In genomic region chr11:51656798-51657521, GRCm38 (mm10) we compare ENCODE assay signal across 16 mouse cellular contexts. TPM values are rescaled to one million over a fixed set of nuclear protein-coding genes. Genes with fewer than 3 reads are reported as not detected.
DNase-seq lines count a peak whose midpoint lies in the region; ATAC-seq and TF ChIP-seq lines count a peak whose summit lies in the region.
"Had no signal": no experiment of that assay in that cellular context is flagged by ENCODE, and none has a peak within 500 bp of the region (broad histone marks: within the 10 kb centered on the region; RNA-seq: fewer than 3 reads in every experiment).

No protein-coding gene starts in this region.

- no peaks in the 10 kb centered on the region for H3K27me3 ChIP-seq in midbrain, embryonic 11.5 days (ENCODE audit: control insufficient read depth, insufficient read depth, low read length)
- no peaks in the 10 kb centered on the region; the same call in 1 of the 2 replicates for H3K27me3 ChIP-seq in midbrain, postnatal 0 days (ENCODE audit: insufficient read depth, low read length)
- no peaks in the 10 kb centered on the region for H3K27me3 ChIP-seq in kidney, embryonic 16.5 days (ENCODE audit: insufficient read depth, low read length)
- no peaks in the 10 kb centered on the region for H3K27me3 ChIP-seq in stomach, postnatal 0 days (ENCODE audit: control insufficient read depth, insufficient read depth, low read length)
- H3K27me3 ChIP-seq in neural tube, embryonic 15.5 days (replicated peaks), result no peaks in the 10 kb centered on the region; the same call in 1 of the 2 replicates
- H3K27me3 ChIP-seq: limb, embryonic 15.5 days had no signal

- no peaks in the 10 kb centered on the region for H3K4me1 ChIP-seq in midbrain, embryonic 11.5 days (ENCODE audit: control insufficient read depth, insufficient read depth, low read length)
- no peaks in the 10 kb centered on the region for H3K4me1 ChIP-seq in midbrain, postnatal 0 days (ENCODE audit: insufficient read depth, low read length)
- H3K4me1 ChIP-seq in kidney, embryonic 16.5 days (ENCODE audit: insufficient read depth, low read length), result peaks cover 17% of the 10 kb centered on the region
- H3K4me1 ChIP-seq in stomach, postnatal 0 days (replicated peaks; ENCODE audit: control insufficient read depth, insufficient read depth), result peaks cover 2% of the 10 kb centered on the region; the same call in 1 of the 2 replicates
- H3K4me1 ChIP-seq in neural tube, embryonic 15.5 days, result peaks cover 5% of the 10 kb centered on the region; the same call in 1 of the 2 replicates

- no peak for TF ChIP-seq EP300 in stomach, postnatal 0 days (optimal IDR thresholded peaks at IDR 0.05)

- H3K4me2 ChIP-seq in midbrain, embryonic 11.5 days, result no peak overlapping the region
- H3K4me2 ChIP-seq in midbrain, postnatal 0 days (ENCODE audit: low read depth, low read length, poor library complexity, severe bottlenecking), result no peak overlapping the region
- H3K4me2 ChIP-seq in kidney, embryonic 16.5 days (replicated peaks; ENCODE audit: low read depth, low read length), result no peak overlapping the region
- no peak overlapping the region for H3K4me2 ChIP-seq in stomach, postnatal 0 days (replicated peaks; ENCODE audit: low read depth)
- no peak overlapping the region for H3K4me2 ChIP-seq in neural tube, embryonic 15.5 days
- H3K4me2 ChIP-seq: limb, embryonic 15.5 days had no signal

- no peaks in the 10 kb centered on the region for H3K9me3 ChIP-seq in midbrain, embryonic 11.5 days (ENCODE audit: control insufficient read depth, low read length)
- H3K9me3 ChIP-seq in midbrain, postnatal 0 days (ENCODE audit: low read length), result no peaks in the 10 kb centered on the region
- H3K9me3 ChIP-seq in kidney, embryonic 16.5 days (ENCODE audit: low read length), result no peaks in the 10 kb centered on the region
- no peaks in the 10 kb centered on the region for H3K9me3 ChIP-seq in stomach, postnatal 0 days (ENCODE audit: control insufficient read depth, low read length)
- H3K9me3 ChIP-seq in neural tube, embryonic 15.5 days (replicated peaks), result no peaks in the 10 kb centered on the region
- H3K9me3 ChIP-seq: limb, embryonic 15.5 days had no signal

- WGBS in midbrain, embryonic 11.5 days, result 91% methylated on average over 10 of the region's 10 CpGs
- 85% methylated on average over 10 of the region's 10 CpGs for WGBS in midbrain, postnatal 0 days
- WGBS in kidney, embryonic 16.5 days, result 46% methylated on average over 10 of the region's 10 CpGs
- WGBS in stomach, postnatal 0 days, result 69% methylated on average over 10 of the region's 10 CpGs
- 92% methylated on average over 10 of the region's 10 CpGs for WGBS in neural tube, embryonic 15.5 days

- DNase-seq in adrenal gland, postnatal 14 days, result peak; percentile 37
- no peak for DNase-seq in adrenal gland, postnatal 4 days (ENCODE audit: low spot score in 2 of 2)
- peak; percentile 8 for DNase-seq in midbrain, embryonic 11.5 days (ENCODE audit: low spot score, missing footprints)
- DNase-seq in midbrain, postnatal 0 days (ENCODE audit: low spot score), result no peak
- DNase-seq in stomach, postnatal 0 days (ENCODE audit: low spot score), result no peak
- no peak for DNase-seq in right cerebral cortex, postnatal 4 days
- DNase-seq: cerebellum, postnatal 14 days; forebrain, postnatal 0 days; gastrocnemius, postnatal 36 days; heart, postnatal 36 days; layer of hippocampus, postnatal 36 days had no signal

- no peaks in the 10 kb centered on the region for H3K36me3 ChIP-seq in midbrain, embryonic 11.5 days (ENCODE audit: control insufficient read depth, insufficient read depth, low read length)
- H3K36me3 ChIP-seq in midbrain, postnatal 0 days (ENCODE audit: insufficient read depth, low read length), result no peaks in the 10 kb centered on the region
- H3K36me3 ChIP-seq in kidney, embryonic 16.5 days (ENCODE audit: insufficient read depth, low read length), result no peaks in the 10 kb centered on the region
- no peaks in the 10 kb centered on the region for H3K36me3 ChIP-seq in stomach, postnatal 0 days (ENCODE audit: control insufficient read depth, insufficient read depth, low read length)
- no peaks in the 10 kb centered on the region for H3K36me3 ChIP-seq in neural tube, embryonic 15.5 days

- no peak overlapping the region for H3K4me3 ChIP-seq in midbrain, embryonic 11.5 days (ENCODE audit: low read depth, low read length)
- no peak overlapping the region for H3K4me3 ChIP-seq in midbrain, postnatal 0 days (ENCODE audit: low read depth, low read length)
- no peak overlapping the region for H3K4me3 ChIP-seq in kidney, embryonic 16.5 days (ENCODE audit: low read length)
- H3K4me3 ChIP-seq in stomach, postnatal 0 days (ENCODE audit: low read depth, low read length), result no peak overlapping the region
- no peak overlapping the region for H3K4me3 ChIP-seq in neural tube, embryonic 15.5 days (replicated peaks)
- H3K4me3 ChIP-seq: limb, embryonic 15.5 days had no signal

- H3K27ac ChIP-seq in midbrain, embryonic 11.5 days (ENCODE audit: low read depth, low read length), result no peak overlapping the region
- H3K27ac ChIP-seq in midbrain, postnatal 0 days (ENCODE audit: low read depth, low read length), result no peak overlapping the region
- H3K27ac ChIP-seq in kidney, embryonic 16.5 days (ENCODE audit: low read length), result peak overlapping the region; percentile 2; the same call in 1 of the 2 replicates
- 0 out of 2 replicates have a peak overlapping the region, but pooled peaks have one; percentile 24 for H3K27ac ChIP-seq in stomach, postnatal 0 days (replicated peaks)
- no peak overlapping the region for H3K27ac ChIP-seq in neural tube, embryonic 15.5 days (replicated peaks)
- H3K27ac ChIP-seq: limb, embryonic 15.5 days had no signal

- TF ChIP-seq CTCF in midbrain, postnatal 0 days (IDR thresholded peaks at IDR 0.05), result no peak
- no peak for TF ChIP-seq CTCF in stomach, postnatal 0 days (IDR thresholded peaks at IDR 0.05; ENCODE audit: low read depth)

- no peak for ATAC-seq in midbrain, embryonic 11.5 days (ENCODE audit: low FRiP score)
- ATAC-seq in midbrain, postnatal 0 days (ENCODE audit: low FRiP score), result no peak
- peak; percentile 52; the same call in 1 of the 2 replicates for ATAC-seq in kidney, embryonic 16.5 days (ENCODE audit: low FRiP score, low TSS enrichment)
- ATAC-seq in stomach, postnatal 0 days (ENCODE audit: low FRiP score, low TSS enrichment), result 0 out of 2 replicates have a peak, but pooled peaks have one; percentile 12
- no peak for ATAC-seq in neural tube, embryonic 15.5 days (ENCODE audit: low FRiP score)
- ATAC-seq: activated CD4-positive, CD25-positive, alpha-beta regulatory T cell, adult 4 months; forebrain, postnatal 0 days; intestine, embryonic 16.5 days had no signal

- no peak overlapping the region for H3K9ac ChIP-seq in midbrain, embryonic 11.5 days (ENCODE audit: low read length)
- no peak overlapping the region for H3K9ac ChIP-seq in midbrain, postnatal 0 days (replicated peaks; ENCODE audit: low read length, poor library complexity, severe bottlenecking)
- H3K9ac ChIP-seq in kidney, embryonic 16.5 days (replicated peaks; ENCODE audit: low read length), result 0 out of 2 replicates have a peak overlapping the region, but pooled peaks have one; percentile 2
- no peak overlapping the region for H3K9ac ChIP-seq in stomach, postnatal 0 days (ENCODE audit: low read length)
- H3K9ac ChIP-seq in neural tube, embryonic 15.5 days (replicated peaks), result no peak overlapping the region
- H3K9ac ChIP-seq: forebrain, postnatal 0 days; limb, embryonic 15.5 days had no signal

RNA-seq across cellular contexts. Expression of gene D930048N14Rik, which starts 6.2 kb away (rescaled TPM):
- 1.9 and 2.7 TPM in 2 replicates for total RNA-seq in adrenal gland, postnatal 14 days (2021)
- 1 to 10 TPM; 3.5 to 4.1 TPM for total RNA-seq in adrenal gland, postnatal 4 days (2021)
- polyA plus RNA-seq in midbrain, embryonic 11.5 days (2014; fragmentation: Nextera tagmentation; extraction: Ambion mirVana), result 0.18 and 0.52 TPM in 2 replicates
- 1.0 and 1.4 TPM in 2 replicates for total RNA-seq in midbrain, postnatal 0 days (2014; rRNA removed)
- polyA plus RNA-seq in midbrain, postnatal 0 days (2015; fragmentation: Nextera tagmentation; extraction: Ambion mirVana), result 1.2 and 1.3 TPM in 2 replicates
- polyA plus RNA-seq in kidney, embryonic 16.5 days (2015; fragmentation: Nextera tagmentation; extraction: Ambion mirVana), result 4.0 and 4.5 TPM in 2 replicates
- polyA plus RNA-seq in stomach, postnatal 0 days (2015; fragmentation: Nextera tagmentation; extraction: Ambion mirVana), result 2.0 and 2.3 TPM in 2 replicates
- 2.0 and 2.3 TPM in 2 replicates for polyA plus RNA-seq in neural tube, embryonic 15.5 days (2015; fragmentation: Nextera tagmentation; extraction: Ambion mirVana)

RNA-seq across cellular contexts. Expression of gene N4bp3, which starts 6.3 kb away (rescaled TPM):
- 16.2 and 18.8 TPM in 2 replicates for total RNA-seq in adrenal gland, postnatal 14 days (2021)
- 10 to 100 TPM; 19.8 to 26.5 TPM for total RNA-seq in adrenal gland, postnatal 4 days (2021)
- 6.3 and 9.2 TPM in 2 replicates for polyA plus RNA-seq in midbrain, embryonic 11.5 days (2014; fragmentation: Nextera tagmentation; extraction: Ambion mirVana)
- total RNA-seq in midbrain, postnatal 0 days (2014; rRNA removed), result 36.7 and 41.2 TPM in 2 replicates
- polyA plus RNA-seq in midbrain, postnatal 0 days (2015; fragmentation: Nextera tagmentation; extraction: Ambion mirVana), result 24.7 and 26.8 TPM in 2 replicates
- 30.9 and 34.1 TPM in 2 replicates for polyA plus RNA-seq in kidney, embryonic 16.5 days (2015; fragmentation: Nextera tagmentation; extraction: Ambion mirVana)
- 16.1 and 16.8 TPM in 2 replicates for polyA plus RNA-seq in stomach, postnatal 0 days (2015; fragmentation: Nextera tagmentation; extraction: Ambion mirVana)
- polyA plus RNA-seq in neural tube, embryonic 15.5 days (2015; fragmentation: Nextera tagmentation; extraction: Ambion mirVana), result 30.0 and 31.9 TPM in 2 replicates

RNA-seq across cellular contexts. Expression of gene Rmnd5b, which starts 21.3 kb away (rescaled TPM):
- 39.0 and 39.9 TPM in 2 replicates for total RNA-seq in adrenal gland, postnatal 14 days (2021)
- total RNA-seq in adrenal gland, postnatal 4 days (2021), result 10 to 100 TPM; 41.5 to 50.0 TPM
- polyA plus RNA-seq in midbrain, embryonic 11.5 days (2014; fragmentation: Nextera tagmentation; extraction: Ambion mirVana), result 40.4 and 41.5 TPM in 2 replicates
- 70.1 and 93.9 TPM in 2 replicates for total RNA-seq in midbrain, postnatal 0 days (2014; rRNA removed)
- polyA plus RNA-seq in midbrain, postnatal 0 days (2015; fragmentation: Nextera tagmentation; extraction: Ambion mirVana), result 66.0 and 72.7 TPM in 2 replicates
- 48.9 and 51.9 TPM in 2 replicates for polyA plus RNA-seq in kidney, embryonic 16.5 days (2015; fragmentation: Nextera tagmentation; extraction: Ambion mirVana)
- polyA plus RNA-seq in stomach, postnatal 0 days (2015; fragmentation: Nextera tagmentation; extraction: Ambion mirVana), result 34.6 and 35.3 TPM in 2 replicates
- polyA plus RNA-seq in neural tube, embryonic 15.5 days (2015; fragmentation: Nextera tagmentation; extraction: Ambion mirVana), result 79.1 and 79.8 TPM in 2 replicates

RNA-seq across cellular contexts. Expression of gene 0610009B22Rik, which starts 31.7 kb away (rescaled TPM):
- total RNA-seq in adrenal gland, postnatal 14 days (2021), result 47.1 and 52.0 TPM in 2 replicates
- total RNA-seq in adrenal gland, postnatal 4 days (2021), result 10 to 100 TPM; 44.8 to 45.4 TPM
- 98.9 and 103 TPM in 2 replicates for polyA plus RNA-seq in midbrain, embryonic 11.5 days (2014; fragmentation: Nextera tagmentation; extraction: Ambion mirVana)
- total RNA-seq in midbrain, postnatal 0 days (2014; rRNA removed), result 22.7 and 31.8 TPM in 2 replicates
- polyA plus RNA-seq in midbrain, postnatal 0 days (2015; fragmentation: Nextera tagmentation; extraction: Ambion mirVana), result 81.9 and 83.4 TPM in 2 replicates
- 105 and 107 TPM in 2 replicates for polyA plus RNA-seq in kidney, embryonic 16.5 days (2015; fragmentation: Nextera tagmentation; extraction: Ambion mirVana)
- 95.2 and 103 TPM in 2 replicates for polyA plus RNA-seq in stomach, postnatal 0 days (2015; fragmentation: Nextera tagmentation; extraction: Ambion mirVana)
- 105 and 111 TPM in 2 replicates for polyA plus RNA-seq in neural tube, embryonic 15.5 days (2015; fragmentation: Nextera tagmentation; extraction: Ambion mirVana)

RNA-seq across cellular contexts. Expression of gene Nhp2, which starts 37.4 kb away (rescaled TPM):
- total RNA-seq in adrenal gland, postnatal 14 days (2021), result 64.2 and 74.7 TPM in 2 replicates
- total RNA-seq in adrenal gland, postnatal 4 days (2021), result 10 to 100 TPM; 73.2 to 74.9 TPM
- polyA plus RNA-seq in midbrain, embryonic 11.5 days (2014; fragmentation: Nextera tagmentation; extraction: Ambion mirVana), result 152 and 167 TPM in 2 replicates
- 36.6 and 60.3 TPM in 2 replicates for total RNA-seq in midbrain, postnatal 0 days (2014; rRNA removed)
- 88.4 and 96.1 TPM in 2 replicates for polyA plus RNA-seq in midbrain, postnatal 0 days (2015; fragmentation: Nextera tagmentation; extraction: Ambion mirVana)
- 156 and 158 TPM in 2 replicates for polyA plus RNA-seq in kidney, embryonic 16.5 days (2015; fragmentation: Nextera tagmentation; extraction: Ambion mirVana)
- polyA plus RNA-seq in stomach, postnatal 0 days (2015; fragmentation: Nextera tagmentation; extraction: Ambion mirVana), result 134 and 144 TPM in 2 replicates
- polyA plus RNA-seq in neural tube, embryonic 15.5 days (2015; fragmentation: Nextera tagmentation; extraction: Ambion mirVana), result 96.3 and 117 TPM in 2 replicates

Comparison
In these comparisons a context has a peak if more than half of its experiments do, and no peak if none do; other contexts are left out.
1. DNase-seq: peak in adrenal gland, postnatal 14 days (single experiment) and midbrain, embryonic 11.5 days (single experiment); none in adrenal gland, postnatal 4 days (0 of 2), midbrain, postnatal 0 days (single experiment), stomach, postnatal 0 days (single experiment) and right cerebral cortex, postnatal 4 days (single experiment).
2. ATAC-seq: peak in kidney, embryonic 16.5 days (single experiment) and stomach, postnatal 0 days (single experiment); none in midbrain, embryonic 11.5 days (single experiment), midbrain, postnatal 0 days (single experiment) and neural tube, embryonic 15.5 days (single experiment).
3. H3K27ac ChIP-seq: peak in kidney, embryonic 16.5 days (single experiment) and stomach, postnatal 0 days (single experiment); none in midbrain, embryonic 11.5 days (single experiment), midbrain, postnatal 0 days (single experiment) and neural tube, embryonic 15.5 days (single experiment).